Mouse (Mus musculus) left cerebral cortex, adult 2 months (tissue): ENCODE measurements at regions not wholly inside any gene's neighbourhood (a gene's known extent, or its start where the extent isn't known, plus 50 kb on each side); places are given as distances from the start of the nearest gene placed in this dataset.
A peak's percentile ranks its signal among the peaks of the same experiment; 100 is the strongest.

Experiments
- DNase-seq, 2 experiments: peaks; one replicate each; pipeline ENCODE4 v3.0.0; 2021 to 2022; ENCODE audit warnings: low spot score in 2 of 2, mixed read lengths in 1 of 2; ENCODE audit errors: extremely low spot score in 1 of 2
- H3K27ac ChIP-seq: fragments of 200-600 bp; 2 replicates; pipeline ENCODE4 v1.8.1; 2022
- H3K4me3 ChIP-seq: fragments of 200-600 bp; 2 replicates; pipeline ENCODE4 v1.8.1; 2022
- CTCF ChIP-seq: fragments of 200-600 bp; IDR thresholded peaks from 2 replicates; pipeline ENCODE4 v1.8.1; 2022; ENCODE audit warnings: antibody characterized with exemption, mild to moderate bottlenecking, moderate library complexity
- intact Hi-C: fragments of 180-260 bp; cut with DNase I; formaldehyde crosslinking; loops from one replicate; pipeline ENCODE4 v1.15.1; 2025

DNA sequence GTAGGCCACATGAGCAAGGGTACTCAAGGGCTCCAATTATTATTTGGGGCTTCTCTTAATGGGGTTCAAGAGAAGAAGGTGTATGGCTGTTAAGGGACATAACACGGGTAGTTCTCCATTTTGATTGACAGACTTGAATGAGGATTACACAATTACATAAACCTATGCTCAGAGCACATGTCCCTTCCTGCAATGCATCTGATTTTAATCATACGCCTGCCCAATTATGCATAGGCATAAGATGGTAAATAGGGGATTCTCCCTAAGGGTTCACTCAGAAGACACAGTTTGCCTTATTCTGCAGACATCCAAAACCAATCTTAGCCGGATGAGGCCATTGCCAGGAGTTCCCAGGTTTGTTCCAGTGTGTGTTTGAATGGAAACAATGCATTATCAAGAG is 97.9 kb upstream of the Zmiz1 start:
- DNase-seq = no peak
- intact Hi-C loops = no loop called here
- H3K4me3 ChIP-seq = no peak overlapping the region
- no peak for TF ChIP-seq CTCF
- no peak overlapping the region for H3K27ac ChIP-seq

- intact Hi-C loops = no loop called here
- TF ChIP-seq CTCF = no peak
- H3K27ac ChIP-seq = no peak overlapping the region
- H3K4me3 ChIP-seq = no peak overlapping the region
- no peak for DNase-seq
Measured at GRCm38 (mm10) chr14:25362771-25363170, 96.2 kb upstream of the Zmiz1 start.

GRCm38 (mm10) chr14:25365226-25365800 is 93.7 kb upstream of the Zmiz1 start:
- intact Hi-C loops = no loop called here
- Histone ChIP-seq H3K27ac (no peak overlapping the region), H3K4me3 (no peak overlapping the region)
- TF ChIP-seq CTCF = no peak
- DNase-seq = no peak

DNA sequence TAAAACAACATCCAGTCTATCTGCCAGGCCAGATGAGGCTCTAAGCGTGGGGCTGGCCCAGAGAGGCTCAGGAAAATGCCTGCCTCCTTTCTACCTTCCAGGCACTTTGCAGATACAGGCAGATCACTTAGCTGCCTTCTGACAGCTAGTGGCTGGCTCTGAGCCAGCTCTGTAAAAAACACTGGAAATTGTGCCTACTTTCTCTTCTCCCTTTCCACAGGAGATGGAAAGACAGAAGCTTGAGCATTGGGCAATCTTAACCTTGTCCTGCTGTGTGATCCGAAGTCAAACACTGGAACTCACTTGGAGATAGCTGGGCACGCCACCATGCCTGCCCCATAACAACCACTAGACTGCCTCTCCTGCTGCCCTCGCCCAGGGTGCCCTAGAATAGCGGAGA is 93.0 kb upstream of the Zmiz1 start:
- intact Hi-C loops = no loop called here
- no peak overlapping the region for H3K4me3 ChIP-seq
- H3K27ac ChIP-seq = no peak overlapping the region
- TF ChIP-seq CTCF = no peak
- DNase-seq = no peak

GRCm38 (mm10) chr14:25370306-25371020 is 88.5 kb upstream of the Zmiz1 start:
- intact Hi-C loops = loop anchor here (10.0 kb wide), 1 partner anchor 866 kb away; no protein-coding TSS in a partner anchor
- Histone ChIP-seq H3K4me3 (no peak overlapping the region), H3K27ac (no peak overlapping the region; the same call in 1 of the 2 replicates)
- DNase-seq = no peak
- TF ChIP-seq CTCF = no peak

DNA sequence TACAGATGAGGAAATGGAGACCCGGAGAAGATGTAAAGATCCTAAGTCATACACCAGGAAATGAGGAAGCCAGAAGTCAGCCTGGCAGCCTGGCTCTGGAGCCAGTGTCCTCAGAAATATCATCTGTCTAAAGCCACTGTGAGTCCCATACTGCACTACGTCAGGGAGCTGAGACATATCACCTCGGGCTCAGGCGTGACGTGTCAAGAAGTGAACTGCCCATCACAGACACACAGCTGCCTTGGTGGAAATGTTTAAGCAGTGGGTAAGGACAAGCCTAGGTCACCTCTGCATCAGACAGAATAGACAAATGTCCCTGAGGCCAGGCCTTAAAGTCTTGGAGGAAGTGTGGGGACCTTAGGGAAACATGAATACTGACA is 88.0 kb upstream of the Zmiz1 start:
- no peak overlapping the region for H3K4me3 ChIP-seq
- peak overlapping the region; percentile 55; the same call in 1 of the 2 replicates for H3K27ac ChIP-seq
- no peak for TF ChIP-seq CTCF
- intact Hi-C loops = loop anchor here (10.0 kb wide), 1 partner anchor 866 kb away; no protein-coding TSS in a partner anchor
- no peak for DNase-seq

DNA sequence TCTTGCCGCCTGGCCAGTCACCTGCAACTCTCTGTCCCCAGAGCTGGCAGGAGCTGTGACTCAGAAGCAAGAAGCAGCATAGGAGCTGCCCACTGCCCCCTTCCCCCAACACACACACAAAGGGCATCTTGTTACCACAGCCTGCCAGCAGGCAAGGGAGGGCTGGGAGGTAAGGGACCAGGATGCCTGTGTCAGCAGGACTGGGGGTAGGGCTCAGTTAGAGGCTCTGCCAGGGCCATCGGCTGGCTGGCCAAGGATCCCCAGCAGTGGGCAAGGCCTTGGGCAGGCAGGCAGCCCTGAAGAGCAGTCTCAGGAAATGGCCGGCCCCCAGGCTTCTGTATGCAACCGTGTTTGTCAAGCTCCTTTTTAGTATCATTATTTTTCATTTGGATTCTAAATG is 87.3 kb upstream of the Zmiz1 start:
- intact Hi-C loops = loop anchor here (10.0 kb wide), 1 partner anchor 867 kb away; no protein-coding TSS in a partner anchor
- no peak; the same call in 1 of the 2 replicates for TF ChIP-seq CTCF
- H3K4me3 ChIP-seq = no peak overlapping the region
- peak; percentile 21 to 48 for DNase-seq
- H3K27ac ChIP-seq = peak overlapping the region; percentile 62

DNA sequence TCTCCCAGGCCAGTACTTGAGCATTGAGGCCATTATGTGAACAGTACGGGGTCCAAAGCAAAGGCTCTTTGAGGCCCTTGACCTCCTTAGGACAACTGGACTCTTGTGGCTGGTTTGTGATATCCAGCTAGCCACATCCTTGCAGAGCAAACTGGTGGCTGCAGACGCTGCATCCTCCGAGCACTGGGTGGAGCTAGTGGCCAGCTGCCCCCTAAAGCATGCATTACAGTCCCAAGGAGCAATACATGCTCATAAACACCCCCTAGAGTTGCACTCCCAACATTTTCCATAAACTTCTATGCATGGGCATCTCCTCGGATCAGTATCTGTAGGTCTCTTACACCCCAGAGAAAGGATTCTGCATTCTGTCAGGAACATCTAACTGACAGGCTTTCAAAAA is 86.4 kb upstream of the Zmiz1 start:
- TF ChIP-seq CTCF = peak; percentile 29
- intact Hi-C loops = loop anchor here (10.0 kb wide), 1 partner anchor 868 kb away; no protein-coding TSS in a partner anchor
- Histone ChIP-seq H3K27ac (peak overlapping the region; percentile 62), H3K4me3 (no peak overlapping the region)
- DNase-seq = no peak

GRCm38 (mm10) chr14:25373167-25373566 is 85.8 kb upstream of the Zmiz1 start:
- intact Hi-C loops = loop anchor here (10.0 kb wide), 1 partner anchor 868 kb away; no protein-coding TSS in a partner anchor
- Histone ChIP-seq H3K4me3 (no peak overlapping the region), H3K27ac (no peak overlapping the region)
- no peak for TF ChIP-seq CTCF
- no peak for DNase-seq

- TF ChIP-seq CTCF = no peak
- DNase-seq = no peak
- Histone ChIP-seq H3K27ac (no peak overlapping the region), H3K4me3 (no peak overlapping the region)
- intact Hi-C loops = loop anchor here (5.0 to 10.0 kb wide), 3 partner anchors 192 to 870 kb away; no protein-coding TSS in a partner anchor
Measured at GRCm38 (mm10) chr14:25375001-25375400, 84.0 kb upstream of the Zmiz1 start.

DNA sequence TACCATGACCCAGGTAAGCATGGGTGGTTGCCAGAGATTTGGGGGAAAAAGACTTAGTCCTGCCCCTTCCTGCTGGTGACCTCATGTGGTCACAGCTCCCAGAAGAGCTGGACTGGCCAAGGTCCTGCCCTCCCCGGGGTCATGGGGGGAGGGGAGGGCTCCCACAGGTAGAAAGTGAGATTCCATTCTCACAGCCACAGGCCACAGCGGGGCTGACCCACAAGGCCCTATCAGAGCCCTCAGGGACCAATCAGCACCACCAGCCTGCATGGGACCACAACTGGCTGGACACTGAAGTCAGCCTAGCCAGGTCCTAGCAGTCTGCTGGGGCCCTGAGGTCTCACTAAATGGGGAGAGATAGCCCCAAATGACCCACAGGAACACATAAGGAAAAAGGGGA is 81.9 kb upstream of the Zmiz1 start:
- Histone ChIP-seq H3K4me3 (no peak overlapping the region), H3K27ac (peak overlapping the region; percentile 71; the same call in 1 of the 2 replicates)
- TF ChIP-seq CTCF = no peak
- DNase-seq = no peak
- intact Hi-C loops = loop anchor here (5.0 to 10.0 kb wide), 3 partner anchors 190 to 872 kb away; no protein-coding TSS in a partner anchor

GRCm38 (mm10) chr14:25377554-25377899 is 81.5 kb upstream of the Zmiz1 start:
- intact Hi-C loops = loop anchor here (5.0 to 10.0 kb wide), 3 partner anchors 190 to 873 kb away; no protein-coding TSS in a partner anchor
- no peak for DNase-seq
- Histone ChIP-seq H3K4me3 (peak overlapping the region; percentile 63), H3K27ac (peak overlapping the region; percentile 99)
- no peak for TF ChIP-seq CTCF
